Mouse (Mus musculus): Measurements from ENCODE around the gene Myof.

- TF ChIP-seq CTCF (IDR thresholded peaks at IDR 0.05; ENCODE audit: extremely low read depth, insufficient read length, insufficient replicate concordance, low read depth, low read length) (no peak), POLR2A (IDR thresholded peaks at IDR 0.05; ENCODE audit: low read depth, low read length) (no peak)
Observed at GRCm38 (mm10) chr19:38022710-38023109, 20.7 kb downstream of the Myof start.
